Mouse (Mus musculus) liver (tissue): Measurements from ENCODE around the gene Chrdl2.
"Not testable (repeated sequence)": the region's sequence is repeated elsewhere in the genome, so short reads cannot be mapped to it uniquely, and the experiment has no call there.

ENCODE experiments used
- DNase-seq: peaks from one replicate; pipeline ENCODE4 v3.0.0-alpha.2; 2020; ENCODE audit warnings: mixed read lengths

Gene Chrdl2

DNA sequence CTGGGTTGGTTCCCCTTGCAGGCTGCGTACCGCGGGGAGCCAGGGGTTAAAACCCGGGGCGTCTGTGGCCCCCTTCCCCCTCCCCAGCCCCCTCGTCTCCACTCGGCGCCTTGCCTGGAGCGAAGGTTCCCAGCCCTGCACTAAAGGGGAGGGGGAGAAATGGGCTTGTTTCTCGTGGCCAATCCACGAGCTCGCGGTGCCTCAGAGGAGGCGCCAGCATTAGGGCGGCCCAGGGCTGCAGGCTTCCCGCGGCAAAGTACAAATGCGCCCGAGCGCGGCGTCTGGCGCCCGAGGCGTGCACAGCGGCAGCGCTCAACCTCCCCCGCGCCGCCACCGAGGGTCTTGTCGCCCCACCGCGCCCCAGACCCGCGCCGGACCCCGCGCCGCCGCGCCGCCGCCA lies at the start of gene Chrdl2:
TSS of gene Chrdl2 (plus strand) at position 383 of the 400 bp plus-strand sequence.
- peak; percentile 28 for DNase-seq

DNA sequence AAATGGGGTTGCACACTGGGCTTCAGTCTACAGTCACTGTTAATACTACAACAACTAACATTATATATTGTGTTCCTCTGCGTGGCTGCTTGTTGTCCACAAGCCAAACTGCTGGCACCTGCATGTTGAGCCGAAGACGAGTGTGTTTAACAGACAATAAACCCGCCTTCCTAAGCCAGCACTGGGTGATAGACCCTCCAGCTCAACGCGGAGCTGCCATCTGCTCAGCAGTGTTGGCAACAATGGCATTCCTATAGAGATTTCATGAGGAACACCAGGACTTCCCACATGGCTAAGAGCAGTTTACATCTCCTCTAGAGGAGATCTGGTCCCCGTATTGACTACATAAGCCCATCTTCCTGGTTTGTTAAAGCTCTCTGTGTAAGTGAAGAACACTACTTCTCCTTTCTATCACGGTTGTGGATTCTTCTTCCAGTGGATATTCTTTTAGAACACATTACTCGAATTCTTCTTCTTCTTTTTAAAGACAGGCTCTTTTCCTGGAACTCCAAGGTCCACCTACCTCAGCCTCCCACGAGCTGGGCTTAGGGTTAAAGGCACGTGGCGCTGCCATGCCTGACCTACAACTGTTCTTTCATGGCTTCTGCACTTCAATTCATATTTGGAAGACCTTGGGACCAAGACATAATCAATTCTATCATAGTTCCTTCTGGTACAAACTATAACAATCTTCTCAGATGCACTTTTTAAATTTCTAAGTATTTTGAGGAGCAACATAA lies 48.6 kb upstream of the Chrdl2 start:
- DNase-seq = no peak

DNA sequence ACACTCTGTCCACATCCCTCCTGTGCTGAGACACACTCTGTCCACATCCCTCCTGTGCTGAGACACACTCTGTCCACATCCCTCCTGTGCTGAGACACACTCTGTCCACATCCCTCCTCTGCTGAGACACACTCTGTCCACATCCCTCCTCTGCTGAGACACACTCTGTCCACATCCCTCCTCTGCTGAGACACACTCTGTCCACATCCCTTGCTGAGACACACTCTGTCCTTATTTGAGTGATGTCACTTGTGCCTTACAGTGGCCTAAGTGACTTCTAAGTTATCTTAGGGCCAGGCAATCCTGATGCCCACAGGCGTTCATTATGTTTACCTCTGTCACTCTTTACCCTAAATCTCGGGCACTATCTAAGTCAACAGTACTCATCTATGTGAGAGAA lies 45.4 kb upstream of the Chrdl2 start:
- not testable (repeated sequence) for DNase-seq

DNA sequence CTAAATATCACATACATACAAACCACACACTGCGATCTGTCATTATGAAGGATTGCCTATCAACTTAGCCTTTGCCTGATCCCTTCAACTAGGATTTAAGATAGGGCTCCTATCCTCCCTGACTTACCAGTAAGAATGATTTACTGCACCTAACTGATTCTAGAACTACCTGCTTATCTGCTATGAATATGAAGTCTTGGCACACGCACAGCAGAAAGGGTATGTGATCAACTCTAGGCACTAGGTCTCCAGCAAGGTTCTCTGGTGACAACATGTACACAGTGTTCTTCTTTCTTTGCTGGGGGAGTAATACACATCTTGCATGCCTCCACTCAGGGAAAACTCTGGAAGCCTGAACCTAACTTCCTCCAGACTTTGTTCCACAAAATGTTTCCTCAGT lies 44.5 kb upstream of the Chrdl2 start:
- DNase-seq = no peak

DNA sequence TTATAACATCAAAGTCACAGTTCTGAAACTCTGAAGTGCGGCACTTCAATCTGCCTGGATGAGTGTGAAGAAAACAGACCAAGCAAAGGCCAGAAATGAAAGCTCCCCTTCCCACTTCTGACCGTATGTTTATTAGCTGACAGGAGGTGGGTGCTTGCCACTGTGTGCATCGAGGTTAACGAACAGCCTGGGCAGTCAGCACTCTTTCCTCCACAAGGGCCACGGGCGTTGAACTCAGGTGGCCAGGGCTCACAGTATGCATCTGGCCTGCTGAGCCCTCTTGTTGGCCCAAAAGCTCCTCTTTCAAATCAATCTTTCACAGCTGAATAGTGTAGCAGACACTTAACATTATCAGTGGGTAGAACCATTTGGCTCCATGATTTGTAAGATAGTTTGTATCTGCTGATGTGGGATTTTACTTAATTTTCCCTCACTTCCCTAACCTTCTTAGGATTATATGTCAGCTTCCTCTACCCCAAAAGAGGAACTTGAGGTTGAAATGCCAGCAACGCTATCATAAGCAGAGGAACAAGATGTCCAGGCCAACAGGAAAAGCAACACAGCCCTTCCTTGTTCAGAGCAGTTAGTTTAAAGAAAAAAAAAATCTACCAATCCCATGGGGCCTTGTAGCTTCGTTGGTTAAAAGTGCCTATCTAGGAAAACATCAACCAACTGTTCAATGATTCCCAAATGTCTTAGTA lies 43.3 kb upstream of the Chrdl2 start:
- no peak for DNase-seq

- DNase-seq = no peak
Observed at GRCm38 (mm10) chr7:99963237-99963860, 42.6 kb upstream of the Chrdl2 start.

DNA sequence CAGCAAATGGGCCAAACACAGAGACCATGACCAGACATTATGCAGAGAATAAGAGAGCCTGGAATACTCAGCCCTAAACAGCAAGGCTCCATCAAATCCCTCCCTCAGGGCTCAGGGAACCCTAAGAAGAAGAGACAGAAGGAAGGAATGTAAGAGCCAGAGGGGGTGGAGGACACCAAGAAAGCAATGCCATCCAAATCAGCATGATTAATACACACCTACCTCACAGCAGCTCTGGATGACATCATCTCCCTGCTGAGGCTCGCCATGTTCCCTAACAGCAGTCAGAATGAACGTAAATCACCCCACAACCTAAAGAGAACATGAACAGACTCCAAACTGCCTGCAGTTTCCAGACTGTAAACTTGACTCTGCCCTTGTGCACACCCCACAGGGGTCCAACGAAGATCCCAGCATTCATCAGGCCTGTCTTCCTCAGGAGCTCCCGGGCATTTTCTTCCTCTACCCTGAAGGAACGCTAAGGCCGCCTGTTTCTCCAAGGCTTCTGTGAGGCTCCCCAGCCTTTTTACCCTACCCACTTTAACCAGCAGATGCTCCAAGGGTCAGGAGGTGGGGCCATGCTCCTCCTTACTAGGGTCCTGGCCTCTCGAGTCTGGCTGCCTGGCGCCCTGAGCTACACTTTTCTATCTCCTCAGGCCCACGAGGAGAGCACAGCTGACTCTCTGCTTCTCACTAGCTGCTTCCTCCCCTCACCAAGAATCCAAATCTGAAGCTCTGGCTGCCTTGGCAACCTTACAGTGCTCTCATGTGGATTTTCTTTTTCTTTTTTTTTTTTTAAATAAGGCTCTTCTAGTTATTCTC lies 40.7 kb upstream of the Chrdl2 start:
- no peak for DNase-seq

- DNase-seq = no peak
Observed at GRCm38 (mm10) chr7:99966011-99966721, 39.8 kb upstream of the Chrdl2 start.

DNA sequence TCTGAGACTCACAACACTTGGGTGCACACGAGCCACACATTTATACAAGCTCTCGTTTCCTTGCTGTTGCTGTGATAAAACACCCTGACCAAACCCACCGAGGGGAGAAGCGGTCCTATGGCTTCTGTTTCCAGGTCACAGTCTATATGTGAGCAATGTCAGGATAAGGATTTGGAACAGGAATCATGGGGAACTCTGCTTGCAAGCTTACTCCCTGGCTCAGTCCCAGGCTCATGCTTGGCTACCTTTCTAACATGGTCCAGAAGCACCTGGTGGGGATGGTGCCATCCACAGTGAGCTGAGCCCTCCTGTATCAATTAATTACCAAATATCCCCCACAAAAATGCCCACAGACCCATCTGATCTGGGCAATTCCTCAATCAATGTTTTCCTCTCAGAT lies 36.8 kb upstream of the Chrdl2 start:
- no peak for DNase-seq

DNA sequence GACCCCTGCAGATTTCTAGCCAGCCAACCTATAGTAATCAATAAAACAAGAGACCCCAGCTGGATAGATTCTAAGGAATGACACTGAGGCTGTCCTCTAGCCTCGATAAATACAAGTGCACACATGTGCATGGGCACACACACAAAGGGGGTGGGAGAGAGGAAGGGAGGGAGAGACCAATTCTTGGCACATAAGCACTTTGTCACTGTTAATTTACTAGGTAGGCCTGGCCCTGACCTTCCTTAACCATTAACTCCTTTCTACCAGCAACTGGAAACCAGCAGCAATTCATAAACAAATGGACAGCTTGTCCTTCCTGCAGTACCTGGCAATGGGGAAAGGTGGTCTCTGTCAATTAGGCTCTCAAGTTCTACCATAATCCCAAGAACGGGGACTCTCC lies 34.0 kb upstream of the Chrdl2 start:
- no peak for DNase-seq

GRCm38 (mm10) chr7:99972912-99973311 lies 33.1 kb upstream of the Chrdl2 start:
- not testable (repeated sequence) for DNase-seq

GRCm38 (mm10) chr7:99974208-99974970 lies 31.6 kb upstream of the Chrdl2 start:
- no peak for DNase-seq

DNA sequence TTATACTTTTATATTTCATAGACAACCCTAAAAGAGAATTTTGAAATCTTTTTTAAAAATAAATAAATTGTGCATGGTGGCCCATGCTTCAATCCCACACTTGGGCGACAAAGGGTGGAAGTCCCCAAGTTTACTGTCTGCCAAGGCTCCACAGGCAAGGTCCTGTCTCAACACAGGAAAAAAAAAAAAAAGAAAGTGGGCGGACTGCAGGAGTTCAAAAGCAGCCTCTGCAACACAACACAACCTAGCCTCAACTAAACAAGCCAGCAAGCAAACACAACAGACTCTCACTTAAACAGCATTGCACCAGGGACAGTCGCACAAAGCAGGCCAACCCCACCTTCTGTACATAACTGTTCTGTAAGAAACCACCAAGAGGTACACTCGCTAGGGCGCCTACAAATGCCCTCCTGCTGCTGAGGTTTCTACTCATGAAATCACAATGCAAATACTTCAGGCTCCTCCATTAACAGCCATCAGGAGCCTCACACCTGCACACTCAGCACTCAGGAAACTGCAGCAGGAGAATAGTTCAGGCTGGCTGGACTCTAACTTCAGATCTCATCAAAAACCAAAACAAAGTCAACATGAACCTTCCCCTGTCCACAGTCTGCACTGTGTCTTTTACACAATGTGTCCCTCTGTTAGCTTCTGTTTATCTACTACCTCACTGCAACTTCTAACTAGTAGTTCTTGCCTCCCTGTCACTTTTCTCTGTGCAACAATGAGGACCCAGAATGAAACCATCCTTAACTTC lies 30.0 kb upstream of the Chrdl2 start:
- no peak for DNase-seq

DNA sequence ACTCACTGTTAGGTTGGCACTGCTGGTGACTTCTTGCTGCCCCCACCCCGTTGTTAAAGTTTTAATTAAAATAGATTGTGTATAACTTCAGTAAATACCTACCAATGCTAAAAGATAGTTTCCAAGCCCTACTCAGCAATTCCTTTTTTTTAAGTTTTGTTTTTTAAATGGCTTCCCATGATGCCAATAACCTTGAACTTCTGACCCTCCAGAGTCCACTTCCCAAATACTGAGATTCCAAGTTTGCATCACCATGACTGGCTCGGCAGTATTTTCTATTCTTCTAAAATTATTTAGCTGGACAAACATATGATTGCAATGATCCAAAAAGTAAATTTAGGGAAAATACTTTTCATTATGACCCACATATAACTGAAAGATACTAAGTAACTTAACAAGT lies 27.9 kb upstream of the Chrdl2 start:
- no peak for DNase-seq

- DNase-seq = no peak
Observed at GRCm38 (mm10) chr7:99979081-99979480, 26.9 kb upstream of the Chrdl2 start.

DNA sequence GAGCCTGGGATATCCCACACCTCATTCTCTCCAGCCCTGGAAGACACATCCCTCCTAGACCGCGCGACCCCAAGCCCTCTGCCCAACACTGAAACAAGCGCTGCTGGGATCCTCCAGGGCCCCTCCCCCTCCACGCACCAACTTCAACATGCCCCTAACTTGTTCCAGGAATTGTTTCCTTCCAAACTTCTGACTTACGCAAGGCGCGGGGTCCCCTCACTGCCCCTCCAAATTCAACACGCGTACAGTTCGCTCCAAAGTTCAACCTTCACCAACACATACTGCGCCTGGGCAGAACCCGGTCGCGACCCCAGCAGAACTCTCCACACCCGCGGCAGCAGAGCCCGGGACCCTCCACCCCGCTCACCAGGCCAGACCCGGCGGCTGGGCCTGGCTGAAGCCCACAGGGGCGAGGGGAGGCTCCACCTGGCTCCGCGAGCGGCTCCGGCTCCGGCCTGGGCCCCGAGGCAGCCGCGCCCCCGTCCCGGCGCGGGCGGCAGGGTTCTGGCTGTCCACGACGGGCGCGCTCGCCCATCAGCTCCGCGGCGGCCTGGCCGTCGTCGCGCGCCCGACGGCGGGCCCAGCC lies 26.3 kb upstream of the Chrdl2 start:
- peak; percentile 56 for DNase-seq

GRCm38 (mm10) chr7:99980132-99980591 lies 25.8 kb upstream of the Chrdl2 start, which contains the start of gene Rnf169:
Gene Rnf169, minus strand, starts transcription at chr7:99980448.
- peak; percentile 94 for DNase-seq

DNA sequence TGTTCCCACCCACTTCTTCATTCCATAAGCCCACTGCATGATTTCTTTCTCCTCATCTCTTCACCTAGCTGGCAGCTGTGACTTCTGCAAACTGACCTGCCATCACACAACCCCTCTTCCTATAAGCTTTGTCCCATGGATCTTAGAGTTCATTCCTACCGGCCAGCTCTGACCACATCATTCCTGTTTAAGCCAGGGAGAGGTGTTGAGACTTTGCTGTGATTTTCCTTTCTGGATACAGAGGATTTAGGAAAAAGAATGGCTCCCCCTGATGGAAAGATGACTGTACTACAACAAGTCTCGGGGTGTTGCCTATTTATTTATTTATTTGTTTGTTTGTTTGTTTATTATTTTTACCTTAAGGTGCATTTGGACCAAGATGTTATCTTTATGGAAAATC lies 24.7 kb upstream of the Chrdl2 start:
- no peak for DNase-seq

- no peak for DNase-seq
Observed at GRCm38 (mm10) chr7:99982256-99983242, 23.4 kb upstream of the Chrdl2 start.
